Mouse (Mus musculus): ENCODE measurements at regions not wholly inside any gene's neighbourhood (a gene's known extent, or its start where the extent isn't known, plus 50 kb on each side); places are given as distances from the start of the nearest gene placed in this dataset.

DNA sequence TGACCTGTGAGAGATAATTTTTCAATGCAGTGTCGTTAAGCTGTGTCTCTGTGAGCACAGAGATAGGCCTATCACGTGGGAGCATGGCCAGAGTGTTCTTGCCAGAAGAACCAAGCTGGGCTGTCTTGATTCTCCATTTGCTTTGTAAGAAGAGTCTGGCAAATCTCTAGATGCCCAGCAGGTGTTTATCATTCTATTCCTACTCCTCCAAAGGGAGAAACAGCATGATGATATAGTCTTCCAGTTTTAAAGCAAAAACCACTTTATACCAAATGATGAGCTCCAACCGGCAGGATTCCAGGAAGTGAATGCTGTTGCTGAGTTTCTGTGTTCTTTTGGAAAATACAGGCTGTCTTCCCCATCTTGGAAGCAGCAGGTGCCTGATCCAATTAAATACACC lies 51.2 kb upstream of the Samd3 start:
- TF ChIP-seq MAFK (IDR thresholded peaks at IDR 0.05; ENCODE audit: insufficient read depth, low read depth, low read length), result no peak
- no peak for TF ChIP-seq CHD2 (IDR thresholded peaks at IDR 0.05; ENCODE audit: low read depth, low read length)
- TF ChIP-seq ZNF384 (IDR thresholded peaks at IDR 0.05; ENCODE audit: low read depth, low read length), result no peak
- TF ChIP-seq ZC3H11A (IDR thresholded peaks at IDR 0.05; ENCODE audit: borderline replicate concordance, low read depth, low read length), result no peak
